Mouse (Mus musculus) liver, postnatal 0 days (tissue): ENCODE results near the gene Cd248.

Experiments used
- CTCF ChIP-seq: sonication (generic); IDR thresholded peaks from 2 replicates; pipeline ENCODE4 v1.5.1; 2016; ENCODE audit warnings: antibody characterized with exemption, low read depth
- EP300 ChIP-seq: IDR thresholded peaks from 2 replicates; pipeline ENCODE4 v1.6.1; 2016; ENCODE audit warnings: antibody characterized with exemption, low read depth, mild to moderate bottlenecking

- no peak for TF ChIP-seq CTCF
- TF ChIP-seq EP300 = no peak
Observed at GRCm38 (mm10) chr19:5052166-5052822, 15.6 kb upstream of the Cd248 start.
